Mouse (Mus musculus): ENCODE data around the gene Zfp454.
A peak's percentile ranks its signal among the peaks of the same experiment; 100 is the strongest.

Zfp454 gene

GRCm38 (mm10) chr11:50841023-50841735, 46.3 kb downstream of the Zfp454 start, which contains the start of gene Zfp879:
Zfp879 (minus strand) TSS chr11:50841552.
- peak; percentile 92 for DNase-seq (ENCODE audit: low spot score)

DNA sequence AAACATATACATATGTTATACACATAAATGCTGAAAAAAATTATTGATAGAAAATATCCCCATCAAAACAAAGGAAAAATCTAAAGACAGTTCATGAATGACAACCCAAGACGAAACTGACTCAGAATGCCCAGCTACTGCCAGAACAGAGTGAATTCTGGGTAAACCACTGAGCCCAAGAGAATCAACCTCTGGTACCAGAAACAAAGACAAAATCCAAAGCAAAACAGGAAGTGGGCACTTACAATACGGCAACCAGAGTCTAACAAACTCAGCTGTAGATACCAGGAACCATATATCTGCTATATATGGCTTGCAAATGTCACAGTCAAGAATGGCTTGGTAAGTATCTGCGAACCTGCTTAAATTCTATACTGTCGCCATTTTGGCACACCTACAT, 51.7 kb downstream of the Zfp454 start:
- no peak for DNase-seq (ENCODE audit: low spot score)

GRCm38 (mm10) chr11:50827010-50827953, 60.2 kb downstream of the Zfp454 start, which contains the start of gene Zfp354c:
Zfp354c (minus strand) TSS chr11:50827724.
- DNase-seq (ENCODE audit: low spot score), result peak; percentile 86

DNA sequence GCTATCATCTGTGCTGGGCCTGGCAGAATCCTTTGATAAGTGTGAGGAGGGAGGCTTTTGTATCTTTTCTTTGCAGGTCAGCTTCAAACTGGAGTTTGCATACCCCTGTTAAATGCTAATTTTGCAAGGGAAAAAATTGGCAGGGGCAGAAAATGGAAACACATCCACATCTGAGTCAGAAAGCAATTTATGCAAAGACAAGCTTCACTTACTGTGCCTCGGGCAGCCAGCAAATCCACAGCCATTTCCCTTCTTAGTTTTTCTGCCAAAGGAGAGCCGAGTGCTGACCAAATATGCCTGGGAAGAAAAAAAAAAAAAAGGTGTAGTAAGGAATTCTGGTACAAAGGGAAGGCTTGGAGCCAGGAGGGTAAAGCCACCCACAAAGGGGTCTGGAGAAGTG, 61.2 kb downstream of the Zfp454 start:
- no peak for DNase-seq (ENCODE audit: low spot score)

All from testis, postnatal 14 days (tissue).